Mouse (Mus musculus): ENCODE measurements at regions not wholly inside any gene's neighbourhood (a gene's known extent, or its start where the extent isn't known, plus 50 kb on each side); places are given as distances from the start of the nearest gene placed in this dataset.

- TF ChIP-seq CTCF (conservative IDR thresholded peaks at IDR 0.05; ENCODE audit: insufficient read depth, insufficient read length, low read depth, low read length) (no peak), POLR2A (IDR thresholded peaks at IDR 0.05; ENCODE audit: low read depth, low read length) (no peak)
Observed at GRCm38 (mm10) chr7:113688231-113688669, 77.5 kb upstream of the Spon1 start.
